Mouse (Mus musculus) cerebellum, adult 11-12 months (tissue): Measurements from ENCODE around the gene Acp2.

Source experiments
- DNase-seq: peaks from one replicate; pipeline ENCODE4 v3.0.0; 2022

Acp2 gene

DNA sequence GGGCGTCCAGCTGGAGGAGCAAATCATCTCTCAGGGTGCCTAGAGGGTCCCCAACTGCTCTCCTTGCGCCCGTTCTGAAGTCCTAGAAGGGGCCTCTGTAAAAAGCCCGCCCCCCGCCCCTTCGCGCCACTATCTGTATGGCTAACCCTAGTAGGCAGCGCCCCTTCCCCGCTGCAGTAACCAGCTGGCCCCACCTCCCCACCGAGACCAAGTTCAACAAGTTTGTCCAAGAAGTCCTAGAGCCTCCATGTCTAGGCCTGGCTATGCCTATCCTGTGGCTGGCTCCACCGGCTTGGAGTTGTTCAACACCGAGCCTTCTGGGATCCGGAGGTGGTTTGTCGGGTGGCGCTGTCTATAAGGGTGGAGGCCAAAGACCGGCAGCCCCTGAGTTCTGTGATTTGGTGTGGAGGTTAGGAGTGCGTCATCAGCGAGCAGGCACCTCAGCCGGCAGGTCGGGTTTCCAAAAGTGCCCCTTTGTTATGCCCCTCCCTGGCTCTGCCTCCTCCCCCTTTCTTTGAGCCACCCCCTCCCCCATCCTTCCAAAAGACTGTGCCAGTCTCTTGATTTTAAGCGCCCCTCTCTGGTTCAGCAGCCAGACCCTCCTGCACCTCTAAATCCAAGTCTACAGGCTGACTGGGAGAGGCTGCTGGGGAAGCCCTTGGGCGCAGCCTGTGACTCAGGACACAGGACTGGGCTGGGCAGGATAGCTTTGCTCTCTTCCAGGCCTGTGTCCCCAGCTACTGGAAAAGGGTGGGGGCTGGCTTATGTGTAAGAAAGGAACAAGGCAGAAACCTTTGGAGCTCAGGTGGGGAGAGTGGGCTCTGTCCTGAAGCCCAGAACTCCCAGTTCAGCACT, 54.7 kb downstream of the Acp2 start:
- peak; percentile 66 for DNase-seq

DNA sequence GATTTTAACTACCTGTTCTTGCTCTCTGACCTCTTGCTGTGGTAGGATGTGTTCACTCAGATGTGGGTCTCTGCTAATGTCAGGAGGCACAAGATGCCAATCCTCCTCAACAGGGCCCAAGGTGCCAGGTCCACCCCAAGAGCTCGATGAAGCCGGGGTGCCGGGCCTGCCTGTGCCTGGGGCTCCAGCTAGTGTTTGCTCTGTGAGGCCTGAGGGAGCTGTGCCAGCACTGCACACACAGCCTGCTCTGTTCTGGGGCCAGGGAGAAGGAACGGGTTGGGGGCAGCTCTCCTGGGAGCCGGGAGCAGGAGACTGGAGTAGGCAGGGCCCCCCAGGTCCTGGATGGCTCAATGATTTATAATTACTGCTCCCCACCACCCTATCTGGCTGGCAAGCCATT, 55.4 kb downstream of the Acp2 start:
- peak; percentile 74 for DNase-seq

DNA sequence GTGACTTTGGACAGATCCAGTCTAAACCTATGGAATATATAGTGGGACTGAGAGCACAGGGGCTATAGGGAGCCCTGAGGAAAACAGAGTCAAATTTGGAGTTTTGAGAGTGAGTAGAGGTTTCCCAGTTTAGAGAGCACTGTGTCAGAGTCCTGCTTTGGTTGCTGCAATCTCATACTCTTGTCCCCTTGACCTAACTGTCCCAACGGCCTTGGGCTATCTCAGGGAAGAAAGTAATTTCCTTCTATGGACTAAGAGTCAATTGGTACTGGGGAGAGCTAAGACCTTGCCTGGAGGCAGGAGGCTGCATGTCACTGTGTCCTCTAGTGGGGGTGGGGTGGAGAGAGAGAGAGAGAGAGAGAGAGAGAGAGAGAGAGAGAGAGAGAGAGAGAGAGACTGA, 56.1 kb downstream of the Acp2 start:
- no peak for DNase-seq

DNA sequence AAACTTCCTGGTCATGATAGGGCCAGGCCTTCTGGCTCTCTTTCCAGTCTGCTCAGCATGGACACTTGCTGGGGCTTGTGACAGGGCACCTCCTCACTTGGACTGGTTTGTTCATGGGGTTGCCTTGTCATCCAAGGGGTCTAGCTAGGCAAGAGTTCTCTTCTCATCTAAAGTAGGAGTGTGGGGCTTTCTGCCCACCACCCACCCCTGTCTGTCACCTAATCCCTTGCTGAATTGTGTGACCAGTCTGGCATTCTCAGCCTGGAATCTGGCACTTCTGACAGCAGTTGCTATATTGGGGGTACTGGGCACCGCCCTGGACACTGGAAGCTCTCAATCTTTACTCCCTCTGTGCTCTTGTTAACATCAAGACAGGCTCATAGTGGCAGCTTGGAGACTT, 56.8 kb downstream of the Acp2 start:
- no peak for DNase-seq
